Mouse (Mus musculus) midbrain, embryonic 14.5 days (tissue): Measurements from ENCODE around the gene Rab31. TPM values are rescaled to one million over a fixed set of nuclear protein-coding genes. Genes with fewer than 3 reads are reported as not detected.
A peak's percentile ranks its signal among the peaks of the same experiment; 100 is the strongest.

ENCODE experiments used
- ATAC-seq: fragments of 200-750 bp; cut with Nextera tagmentation; 2 replicates; pipeline ENCODE4 v1.8.0; 2017; ENCODE audit warnings: moderate number of reproducible peaks, moderate library complexity; ENCODE audit not compliant: low FRiP score, low TSS enrichment
- DNase-seq: peaks from one replicate; pipeline ENCODE4 v3.0.0-alpha.2; 2015
- H3K27ac ChIP-seq: fragments of 300-500 bp; sonication (generic); replicated peaks from 2 replicates; pipeline ENCODE4 v1.5.1; 2014; ENCODE audit warnings: mild to moderate bottlenecking, low read depth, low read length, moderate library complexity
- H3K27me3 ChIP-seq: fragments of 300-500 bp; sonication (generic); 2 replicates; pipeline ENCODE4 v1.6.1; 2014; ENCODE audit warnings: low read length, control low read depth, mixed read lengths; ENCODE audit not compliant: control insufficient read depth, insufficient read depth
- H3K36me3 ChIP-seq: fragments of 300-500 bp; sonication (generic); 2 replicates; pipeline ENCODE4 v1.6.1; 2014; ENCODE audit warnings: low read length, control low read depth; ENCODE audit not compliant: control insufficient read depth, insufficient read depth
- H3K4me1 ChIP-seq: fragments of 300-500 bp; sonication (generic); 2 replicates; pipeline ENCODE4 v1.6.1; 2014; ENCODE audit warnings: mild to moderate bottlenecking, antibody characterized with exemption, low read length, control low read depth; ENCODE audit not compliant: control insufficient read depth, insufficient read depth
- H3K4me2 ChIP-seq: fragments of 300-500 bp; sonication (generic); 2 replicates; pipeline ENCODE4 v1.6.1; 2014; ENCODE audit warnings: mild to moderate bottlenecking, low read length, moderate library complexity
- H3K4me3 ChIP-seq: fragments of 300-500 bp; sonication (generic); replicated peaks from 2 replicates; pipeline ENCODE4 v1.5.1; 2014; ENCODE audit warnings: low read depth, low read length
- H3K9ac ChIP-seq: fragments of 300-500 bp; sonication (generic); replicated peaks from 2 replicates; pipeline ENCODE4 v1.6.1; 2014; ENCODE audit warnings: mild to moderate bottlenecking, low read length, moderate library complexity
- H3K9me3 ChIP-seq: fragments of 300-500 bp; sonication (generic); 2 replicates; pipeline ENCODE4 v1.6.1; 2016; ENCODE audit warnings: low read length, control low read depth, mixed read lengths; ENCODE audit not compliant: control insufficient read depth
- WGBS: fragments of 180-500 bp; shearing (Covaris S2); extraction: QIAGEN DNeasy Blood & Tissue Kit; methylation state at CpG from one replicate; pipeline ENCODE4 v1.1.7; 2014; 5-methylcytosine and 5-hydroxymethylcytosine counted together
- polyA plus RNA-seq: library from polyadenylated mRNA; unstranded; fragments of >200 nt; fragmentation: Nextera tagmentation; extraction: Ambion mirVana; gene quantifications from 2 replicates; pipeline ENCODE4 v1.2.1, GENCODE M21; 2014

Rab31 gene
- polyA plus RNA-seq, 1 experiment from 2014 or later, result 90.2 TPM

- H3K4me2 ChIP-seq, result no peak overlapping the region
- H3K27me3 ChIP-seq, result no peaks in the 10 kb centered on the region
- H3K27ac ChIP-seq, result no peak overlapping the region
- WGBS, result 93% methylated on average over 17 of the region's 17 CpGs
- no peaks in the 10 kb centered on the region for H3K9me3 ChIP-seq
- DNase-seq, result no peak
- no peak overlapping the region for H3K9ac ChIP-seq
- no peaks in the 10 kb centered on the region for H3K4me1 ChIP-seq
- no peak overlapping the region for H3K4me3 ChIP-seq
- H3K36me3 ChIP-seq, result no peaks in the 10 kb centered on the region
- ATAC-seq, result no peak
Measured at GRCm38 (mm10) chr17:65666388-65667161, 106.0 kb downstream of the Rab31 start.

- no peak overlapping the region for H3K4me2 ChIP-seq
- no peaks in the 10 kb centered on the region for H3K9me3 ChIP-seq
- 91% methylated on average over 12 of the region's 12 CpGs for WGBS
- H3K9ac ChIP-seq, result no peak overlapping the region
- H3K27me3 ChIP-seq, result no peaks in the 10 kb centered on the region
- H3K27ac ChIP-seq, result no peak overlapping the region
- H3K4me3 ChIP-seq, result no peak overlapping the region
- no peak for ATAC-seq
- H3K4me1 ChIP-seq, result no peaks in the 10 kb centered on the region
- no peak for DNase-seq
- no peaks in the 10 kb centered on the region for H3K36me3 ChIP-seq
Measured at GRCm38 (mm10) chr17:65665786-65666387, 106.7 kb downstream of the Rab31 start.

GRCm38 (mm10) chr17:65663329-65664078 lies 109.0 kb downstream of the Rab31 start:
- Histone ChIP-seq H3K36me3 (no peaks in the 10 kb centered on the region), H3K27me3 (no peaks in the 10 kb centered on the region), H3K4me3 (no peak overlapping the region), H3K9me3 (no peaks in the 10 kb centered on the region), H3K4me1 (no peaks in the 10 kb centered on the region), H3K4me2 (no peak overlapping the region), H3K9ac (no peak overlapping the region), H3K27ac (no peak overlapping the region)
- ATAC-seq (no peak), DNase-seq (peak; percentile 46)
- 69% methylated on average over 14 of the region's 14 CpGs for WGBS

GRCm38 (mm10) chr17:65662662-65663061 lies 109.9 kb downstream of the Rab31 start:
- no peak overlapping the region for H3K27ac ChIP-seq
- no peak overlapping the region for H3K4me3 ChIP-seq
- H3K27me3 ChIP-seq, result no peaks in the 10 kb centered on the region
- H3K9ac ChIP-seq, result no peak overlapping the region
- ATAC-seq (no peak), DNase-seq (no peak)
- H3K4me2 ChIP-seq, result no peak overlapping the region
- no peaks in the 10 kb centered on the region for H3K36me3 ChIP-seq
- no peaks in the 10 kb centered on the region for H3K9me3 ChIP-seq
- 95% methylated on average over 3 of the region's 3 CpGs for WGBS
- no peaks in the 10 kb centered on the region for H3K4me1 ChIP-seq

GRCm38 (mm10) chr17:65658416-65658815 lies 114.1 kb downstream of the Rab31 start:
- Histone ChIP-seq H3K4me2 (no peak overlapping the region), H3K36me3 (no peaks in the 10 kb centered on the region), H3K9me3 (no peaks in the 10 kb centered on the region), H3K4me3 (no peak overlapping the region), H3K27me3 (no peaks in the 10 kb centered on the region), H3K27ac (no peak overlapping the region), H3K4me1 (no peaks in the 10 kb centered on the region), H3K9ac (no peak overlapping the region)
- DNase-seq, result no peak
- no peak for ATAC-seq
- WGBS, result 95% methylated on average over 2 of the region's 2 CpGs

- WGBS, result 91% methylated on average over 9 of the region's 9 CpGs
- no peak for ATAC-seq
- Histone ChIP-seq H3K9me3 (no peaks in the 10 kb centered on the region), H3K27me3 (no peaks in the 10 kb centered on the region), H3K36me3 (no peaks in the 10 kb centered on the region), H3K4me1 (no peaks in the 10 kb centered on the region), H3K4me3 (no peak overlapping the region), H3K4me2 (no peak overlapping the region), H3K9ac (no peak overlapping the region), H3K27ac (no peak overlapping the region)
- no peak for DNase-seq
Measured at GRCm38 (mm10) chr17:65657958-65658357, 114.6 kb downstream of the Rab31 start.

GRCm38 (mm10) chr17:65656731-65657130 lies 115.8 kb downstream of the Rab31 start:
- Histone ChIP-seq H3K9ac (no peak overlapping the region), H3K4me2 (no peak overlapping the region), H3K27ac (no peak overlapping the region), H3K27me3 (no peaks in the 10 kb centered on the region), H3K4me1 (no peaks in the 10 kb centered on the region), H3K36me3 (0 out of 2 replicates have a peak, but pooled peaks cover 4% of the 10 kb centered on the region), H3K9me3 (no peaks in the 10 kb centered on the region), H3K4me3 (no peak overlapping the region)
- ATAC-seq, result no peak
- WGBS, result 94% methylated on average over 6 of the region's 6 CpGs
- DNase-seq, result no peak

- H3K9me3 ChIP-seq, result no peaks in the 10 kb centered on the region
- DNase-seq, result no peak
- WGBS, result 87% methylated on average over 8 of the region's 8 CpGs
- no peak overlapping the region for H3K27ac ChIP-seq
- 0 out of 2 replicates have a peak, but pooled peaks cover 8% of the 10 kb centered on the region for H3K36me3 ChIP-seq
- H3K4me1 ChIP-seq, result no peaks in the 10 kb centered on the region
- H3K27me3 ChIP-seq, result no peaks in the 10 kb centered on the region
- ATAC-seq, result no peak
- no peak overlapping the region for H3K9ac ChIP-seq
- no peak overlapping the region for H3K4me2 ChIP-seq
- H3K4me3 ChIP-seq, result no peak overlapping the region
Measured at GRCm38 (mm10) chr17:65656076-65656475, 116.5 kb downstream of the Rab31 start.
